Mouse (Mus musculus): ENCODE data around the gene Vkorc1. TPM values are rescaled to one million over a fixed set of nuclear protein-coding genes. Genes with fewer than 3 reads are reported as not detected.
A peak's percentile ranks its signal among the peaks of the same experiment; 100 is the strongest.

Gene Vkorc1
- polyA plus RNA-seq, 1 experiment from 2014 or later: 69.9 TPM

DNA sequence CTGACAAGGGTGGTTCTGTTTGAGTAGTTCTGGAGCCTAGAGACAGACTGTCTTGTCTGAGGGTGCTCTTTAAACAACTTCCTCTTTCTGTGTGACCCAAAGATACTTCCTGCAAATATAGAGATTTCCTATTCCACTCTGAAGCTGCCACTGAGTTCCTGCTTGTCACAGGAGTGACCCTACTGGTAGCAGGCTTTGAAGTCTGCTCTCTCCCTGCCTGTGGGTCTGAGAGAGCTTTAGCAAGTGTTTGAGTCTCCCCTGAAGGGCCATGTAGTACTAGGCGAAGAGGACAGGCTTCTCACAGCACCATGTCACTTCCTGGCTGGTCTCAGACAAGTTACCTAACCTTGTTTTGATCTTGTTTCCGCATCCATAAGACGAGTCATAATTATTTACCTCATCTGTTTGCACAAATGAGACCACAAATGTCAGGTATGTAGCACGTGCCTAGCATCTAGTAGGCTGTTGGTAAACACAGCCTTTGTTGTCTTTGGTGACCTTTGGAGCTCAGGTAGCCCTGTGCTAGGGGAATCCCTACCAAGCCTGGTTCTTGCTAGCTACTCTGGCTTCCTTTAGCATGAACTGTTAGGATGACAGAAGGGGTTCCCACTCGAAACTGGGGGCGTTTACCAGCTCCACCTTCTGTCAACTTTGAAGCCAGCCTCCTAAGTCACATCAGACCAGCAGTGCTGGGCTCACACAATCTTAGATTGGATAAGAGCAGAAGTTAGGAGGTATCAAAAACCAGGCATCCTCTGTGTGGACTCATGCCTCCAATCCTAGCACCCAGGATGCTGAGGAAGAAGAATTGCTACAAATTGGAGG lies 27.2 kb upstream of the Vkorc1 start:
- Histone ChIP-seq H3K4me3 (ENCODE audit: low read depth, low read length) (no peak overlapping the region), H3K9ac (ENCODE audit: low read length) (no peak overlapping the region), H3K4me2 (ENCODE audit: low read length) (no peak overlapping the region), H3K9me3 (replicated peaks; ENCODE audit: control insufficient read depth, low read length) (no peaks in the 10 kb centered on the region), H3K27ac (ENCODE audit: low read depth, low read length) (no peak overlapping the region), H3K4me1 (ENCODE audit: control insufficient read depth, insufficient read depth, low read length) (no peaks in the 10 kb centered on the region), H3K27me3 (replicated peaks; ENCODE audit: control insufficient read depth, insufficient read depth, low read length) (no peaks in the 10 kb centered on the region), H3K36me3 (ENCODE audit: control insufficient read depth, insufficient read depth, low read length) (peaks cover 67% of the 10 kb centered on the region)
- DNase-seq (ENCODE audit: low spot score): no peak
- 85% methylated on average over 6 of the region's 6 CpGs for WGBS
- no peak for ATAC-seq

DNA sequence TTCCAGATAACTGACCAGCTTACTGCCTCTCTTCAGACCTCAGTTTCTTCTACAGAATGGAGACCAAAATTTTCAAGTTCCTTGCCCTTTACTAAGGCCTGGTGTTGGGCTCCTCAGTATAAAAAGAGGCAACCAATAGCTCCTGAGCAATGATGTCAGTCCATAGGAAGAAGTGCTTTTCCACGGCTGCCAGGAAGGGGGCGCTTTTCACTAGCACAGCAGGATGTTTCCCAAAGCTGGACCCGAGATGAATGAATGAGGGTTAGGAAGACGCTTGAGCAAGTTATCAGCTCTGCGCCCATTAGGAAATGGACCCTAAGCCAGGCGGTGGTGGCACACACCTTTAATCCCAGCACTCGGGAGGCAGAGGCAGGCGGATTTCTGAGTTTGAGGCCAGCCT lies 26.1 kb upstream of the Vkorc1 start:
- no peak overlapping the region for H3K27ac ChIP-seq (ENCODE audit: low read depth, low read length)
- H3K27me3 ChIP-seq (replicated peaks; ENCODE audit: control insufficient read depth, insufficient read depth, low read length): no peaks in the 10 kb centered on the region
- no peak overlapping the region for H3K4me2 ChIP-seq (ENCODE audit: low read length)
- 61% methylated on average over 8 of the region's 8 CpGs for WGBS
- no peak overlapping the region for H3K4me3 ChIP-seq (ENCODE audit: low read depth, low read length)
- H3K4me1 ChIP-seq (ENCODE audit: control insufficient read depth, insufficient read depth, low read length): no peaks in the 10 kb centered on the region
- DNase-seq (ENCODE audit: low spot score): no peak
- no peak overlapping the region for H3K9ac ChIP-seq (ENCODE audit: low read length)
- no peak for ATAC-seq
- H3K9me3 ChIP-seq (replicated peaks; ENCODE audit: control insufficient read depth, low read length): no peaks in the 10 kb centered on the region
- H3K36me3 ChIP-seq (ENCODE audit: control insufficient read depth, insufficient read depth, low read length): peaks cover 74% of the 10 kb centered on the region

DNA sequence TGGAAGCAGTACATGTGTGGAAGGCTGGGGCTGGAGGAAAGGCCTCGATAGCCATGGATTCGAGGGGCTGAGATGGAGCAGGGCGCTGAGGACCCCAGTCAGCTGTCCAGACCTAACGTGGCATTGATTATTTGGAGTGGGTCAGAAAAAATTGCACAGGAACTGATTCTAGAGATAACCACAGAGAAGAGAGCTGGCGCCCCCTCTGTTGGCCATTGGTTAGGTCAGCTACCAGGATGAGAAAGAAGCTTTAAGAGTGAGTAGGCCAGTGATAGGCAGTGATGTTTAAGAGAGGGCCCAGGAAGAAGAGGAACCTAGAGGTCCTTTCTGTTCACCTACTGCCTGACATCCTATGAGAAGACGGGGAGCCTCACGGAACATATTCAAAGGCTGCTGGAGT lies 23.9 kb upstream of the Vkorc1 start:
- H3K36me3 ChIP-seq (ENCODE audit: control insufficient read depth, insufficient read depth, low read length): peaks cover 68% of the 10 kb centered on the region
- H3K9ac ChIP-seq (ENCODE audit: low read length): no peak overlapping the region

DNA sequence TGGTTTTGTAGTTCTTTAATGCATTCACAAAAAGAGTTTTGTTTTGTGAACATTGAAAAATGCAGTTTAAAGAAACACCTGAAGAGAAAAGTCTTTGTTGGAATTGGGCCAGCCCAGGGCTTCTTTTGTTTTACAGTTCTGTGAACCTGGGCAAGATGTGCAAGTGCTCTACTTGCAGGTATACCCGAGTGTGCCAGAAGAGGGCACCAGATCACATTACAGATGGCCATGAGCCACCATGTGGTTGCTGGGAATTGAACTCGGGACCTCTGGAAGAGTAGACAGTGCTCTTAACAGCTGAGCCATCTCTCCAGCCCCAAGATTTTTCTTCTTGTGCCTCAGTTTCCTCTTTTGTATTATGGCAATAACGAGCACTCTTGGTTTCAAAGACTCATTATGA lies 22.8 kb upstream of the Vkorc1 start:
- peaks cover 58% of the 10 kb centered on the region for H3K36me3 ChIP-seq (ENCODE audit: control insufficient read depth, insufficient read depth, low read length)
- ATAC-seq (no peak), DNase-seq (ENCODE audit: low spot score) (peak; percentile 29)
- no peak overlapping the region for H3K27ac ChIP-seq (ENCODE audit: low read depth, low read length)
- H3K27me3 ChIP-seq (replicated peaks; ENCODE audit: control insufficient read depth, insufficient read depth, low read length): no peaks in the 10 kb centered on the region
- no peaks in the 10 kb centered on the region for H3K9me3 ChIP-seq (replicated peaks; ENCODE audit: control insufficient read depth, low read length)
- no peak overlapping the region for H3K9ac ChIP-seq (ENCODE audit: low read length)
- no peak overlapping the region for H3K4me3 ChIP-seq (ENCODE audit: low read depth, low read length)
- H3K4me2 ChIP-seq (ENCODE audit: low read length): no peak overlapping the region
- WGBS: 57% methylated on average over 3 of the region's 3 CpGs
- peaks cover under 1% of the 10 kb centered on the region; the same call in 1 of the 2 replicates for H3K4me1 ChIP-seq (ENCODE audit: control insufficient read depth, insufficient read depth, low read length)

More for the DNA sequence above, 23.9 kb upstream of the Vkorc1 start:
- Histone ChIP-seq H3K9me3 (replicated peaks; ENCODE audit: control insufficient read depth, low read length) (no peaks in the 10 kb centered on the region), H3K4me1 (ENCODE audit: control insufficient read depth, insufficient read depth, low read length) (no peaks in the 10 kb centered on the region), H3K4me3 (ENCODE audit: low read depth, low read length) (no peak overlapping the region), H3K4me2 (ENCODE audit: low read length) (no peak overlapping the region), H3K27ac (ENCODE audit: low read depth, low read length) (no peak overlapping the region), H3K27me3 (replicated peaks; ENCODE audit: control insufficient read depth, insufficient read depth, low read length) (no peaks in the 10 kb centered on the region)
- DNase-seq (ENCODE audit: low spot score) (no peak), ATAC-seq (no peak)
- 77% methylated on average over 7 of the region's 7 CpGs for WGBS

DNA sequence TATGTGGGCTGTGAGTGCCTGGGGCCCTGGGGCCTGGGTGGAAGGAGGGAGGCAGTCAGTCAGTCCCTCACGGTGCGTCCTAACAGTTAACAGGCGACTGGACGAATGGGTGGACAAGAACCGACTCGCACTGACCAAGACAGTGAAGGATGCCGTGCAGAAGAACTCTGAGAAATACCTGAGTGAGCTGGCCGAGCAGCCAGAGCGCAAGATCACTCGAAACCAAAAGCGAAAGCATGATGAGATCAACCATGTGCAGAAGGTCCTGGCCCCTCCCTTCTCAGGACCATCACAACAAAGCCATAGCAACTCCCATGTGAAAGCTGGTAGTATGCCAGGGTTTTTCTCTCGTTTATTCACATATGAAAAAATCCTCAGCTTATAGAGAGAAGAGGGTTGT lies 19.9 kb upstream of the Vkorc1 start:
- Histone ChIP-seq H3K27me3 (replicated peaks; ENCODE audit: control insufficient read depth, insufficient read depth, low read length) (no peaks in the 10 kb centered on the region), H3K9me3 (replicated peaks; ENCODE audit: control insufficient read depth, low read length) (no peaks in the 10 kb centered on the region), H3K36me3 (ENCODE audit: control insufficient read depth, insufficient read depth, low read length) (peaks cover 38% of the 10 kb centered on the region), H3K9ac (ENCODE audit: low read length) (no peak overlapping the region), H3K4me3 (ENCODE audit: low read depth, low read length) (no peak overlapping the region), H3K4me2 (ENCODE audit: low read length) (no peak overlapping the region), H3K4me1 (ENCODE audit: control insufficient read depth, insufficient read depth, low read length) (peaks cover 4% of the 10 kb centered on the region; the same call in 1 of the 2 replicates), H3K27ac (ENCODE audit: low read depth, low read length) (no peak overlapping the region)
- no peak for ATAC-seq
- 92% methylated on average over 12 of the region's 12 CpGs for WGBS
- DNase-seq (ENCODE audit: low spot score): no peak

GRCm38 (mm10) chr7:127912938-127913337 lies 17.5 kb upstream of the Vkorc1 start:
- Histone ChIP-seq H3K4me2 (ENCODE audit: low read length) (peak overlapping the region; percentile 58), H3K9me3 (replicated peaks; ENCODE audit: control insufficient read depth, low read length) (no peaks in the 10 kb centered on the region), H3K36me3 (ENCODE audit: control insufficient read depth, insufficient read depth, low read length) (peaks cover 45% of the 10 kb centered on the region), H3K4me3 (ENCODE audit: low read depth, low read length) (peak overlapping the region; percentile 90), H3K27me3 (replicated peaks; ENCODE audit: control insufficient read depth, insufficient read depth, low read length) (no peaks in the 10 kb centered on the region), H3K27ac (ENCODE audit: low read depth, low read length) (no peak overlapping the region), H3K9ac (ENCODE audit: low read length) (peak overlapping the region; percentile 76), H3K4me1 (ENCODE audit: control insufficient read depth, insufficient read depth, low read length) (peaks cover 4% of the 10 kb centered on the region; the same call in 1 of the 2 replicates)
- no peak for DNase-seq (ENCODE audit: low spot score)
- WGBS: 31% methylated on average over 4 of the region's 4 CpGs
- ATAC-seq: no peak

DNA sequence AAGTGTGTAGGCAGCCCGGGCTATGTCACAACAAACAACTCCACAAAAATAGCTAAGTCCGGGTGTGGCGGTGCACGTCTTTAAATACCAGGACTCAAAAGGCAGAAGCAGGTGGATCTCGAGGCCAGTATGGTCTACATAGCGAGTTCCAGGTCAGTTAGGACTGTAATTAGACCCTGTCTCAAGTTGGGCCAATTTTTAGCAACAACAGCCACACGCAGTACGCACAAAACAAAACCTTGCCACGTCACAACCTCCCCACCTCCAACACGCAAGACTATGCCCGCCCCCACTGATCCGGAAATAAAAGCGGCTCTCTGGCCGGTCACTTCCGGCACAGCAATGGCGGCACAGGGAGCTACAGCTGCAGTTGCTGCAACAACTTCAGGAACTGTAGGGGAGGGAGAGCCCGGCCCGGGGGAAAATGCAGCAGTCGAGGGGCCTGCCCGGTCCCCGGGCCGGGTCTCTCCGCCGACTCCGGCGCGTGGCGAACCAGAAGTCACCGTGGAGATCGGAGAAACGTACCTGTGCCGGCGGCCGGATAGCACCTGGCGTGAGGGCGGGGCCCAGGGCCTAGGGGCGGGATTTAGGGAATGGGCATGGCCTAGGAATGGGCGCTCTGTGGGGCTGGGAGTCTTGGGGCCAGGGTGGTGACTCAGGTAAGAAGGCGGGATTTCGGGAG lies 16.9 kb upstream of the Vkorc1 start, which contains the start of gene Kat8:
Gene Kat8 (plus strand): TSS at position 327 of the 682 bp plus-strand sequence.
- Histone ChIP-seq H3K4me2 (ENCODE audit: low read length) (peak within 1 kb of the TSS; percentile 58), H3K9ac (ENCODE audit: low read length) (peak within 1 kb of the TSS; percentile 76), H3K36me3 (ENCODE audit: control insufficient read depth, insufficient read depth, low read length) (peaks cover 45% of the 10 kb centered on the region), H3K27ac (ENCODE audit: low read depth, low read length) (peak within 1 kb of the TSS; percentile 61; the same call in 1 of the 2 replicates), H3K9me3 (replicated peaks; ENCODE audit: control insufficient read depth, low read length) (no peaks in the 10 kb centered on the region), H3K4me3 (ENCODE audit: low read depth, low read length) (peak within 1 kb of the TSS; percentile 90), H3K27me3 (replicated peaks; ENCODE audit: control insufficient read depth, insufficient read depth, low read length) (no peaks in the 10 kb centered on the region), H3K4me1 (ENCODE audit: control insufficient read depth, insufficient read depth, low read length) (peaks cover 4% of the 10 kb centered on the region; the same call in 1 of the 2 replicates)
- peak; percentile 97 for DNase-seq (ENCODE audit: low spot score)
- under 1% methylated on average over 40 of the region's 40 CpGs for WGBS
- ATAC-seq: peak; percentile 97

GRCm38 (mm10) chr7:127908656-127909055 lies 13.2 kb upstream of the Vkorc1 start:
- no peaks in the 10 kb centered on the region for H3K9me3 ChIP-seq (replicated peaks; ENCODE audit: control insufficient read depth, low read length)
- no peak for ATAC-seq
- DNase-seq (ENCODE audit: low spot score): no peak
- no peaks in the 10 kb centered on the region for H3K27me3 ChIP-seq (replicated peaks; ENCODE audit: control insufficient read depth, insufficient read depth, low read length)
- peaks cover 15% of the 10 kb centered on the region for H3K4me1 ChIP-seq (ENCODE audit: control insufficient read depth, insufficient read depth, low read length)
- no peak overlapping the region for H3K4me3 ChIP-seq (ENCODE audit: low read depth, low read length)
- H3K36me3 ChIP-seq (ENCODE audit: control insufficient read depth, insufficient read depth, low read length): peaks cover 47% of the 10 kb centered on the region
- WGBS: 90% methylated on average over 4 of the region's 4 CpGs
- no peak overlapping the region for H3K27ac ChIP-seq (ENCODE audit: low read depth, low read length)
- no peak overlapping the region for H3K9ac ChIP-seq (ENCODE audit: low read length)
- H3K4me2 ChIP-seq (ENCODE audit: low read length): no peak overlapping the region

DNA sequence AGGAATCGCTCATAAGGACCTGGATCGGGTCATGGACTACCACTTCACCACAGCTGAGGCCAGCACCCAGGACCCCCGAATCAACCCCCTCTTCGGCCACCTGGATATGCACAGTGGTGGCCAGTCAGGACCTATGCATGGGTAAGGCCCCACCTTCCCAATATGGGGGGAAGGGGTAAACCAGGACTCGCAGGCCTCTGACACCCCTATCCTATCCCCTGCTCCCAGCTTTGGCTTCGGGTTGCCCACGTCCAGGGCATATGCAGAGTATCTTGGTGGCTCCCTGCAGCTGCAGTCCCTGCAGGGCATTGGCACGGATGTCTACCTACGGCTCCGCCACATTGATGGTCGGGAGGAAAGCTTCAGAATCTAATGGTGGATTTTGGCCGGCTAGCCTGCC lies 12.5 kb upstream of the Vkorc1 start:
- H3K4me2 ChIP-seq (ENCODE audit: low read length): no peak overlapping the region
- peaks cover 12% of the 10 kb centered on the region for H3K4me1 ChIP-seq (ENCODE audit: control insufficient read depth, insufficient read depth, low read length)
- no peak overlapping the region for H3K27ac ChIP-seq (ENCODE audit: low read depth, low read length)
- no peaks in the 10 kb centered on the region for H3K9me3 ChIP-seq (replicated peaks; ENCODE audit: control insufficient read depth, low read length)
- H3K4me3 ChIP-seq (ENCODE audit: low read depth, low read length): no peak overlapping the region
- DNase-seq (ENCODE audit: low spot score) (no peak), ATAC-seq (no peak)
- no peaks in the 10 kb centered on the region for H3K27me3 ChIP-seq (replicated peaks; ENCODE audit: control insufficient read depth, insufficient read depth, low read length)
- WGBS: 93% methylated on average over 12 of the region's 12 CpGs
- H3K9ac ChIP-seq (ENCODE audit: low read length): no peak overlapping the region
- peaks cover 47% of the 10 kb centered on the region for H3K36me3 ChIP-seq (ENCODE audit: control insufficient read depth, insufficient read depth, low read length)

All from forebrain, embryonic 14.5 days (tissue).